Mouse (Mus musculus) regulatory T cell (primary cell): ENCODE measurements at regions not wholly inside any gene's neighbourhood (a gene's known extent, or its start where the extent isn't known, plus 50 kb on each side); places are given as distances from the start of the nearest gene placed in this dataset.

Experiments
- in situ Hi-C: fragments of 300-600 bp; cut with MboI, MseI; formaldehyde crosslinking; loops from one replicate; pipeline ENCODE4 v1.15.1; 2025; ENCODE audit warnings: high pct_unique_total_duplicates

- in situ Hi-C loops = no loop called here
Measured at GRCm38 (mm10) chr6:143536525-143537293, 369.7 kb downstream of the Etnk1 start.

GRCm38 (mm10) chr6:143547406-143547903 is 380.4 kb downstream of the Etnk1 start:
- in situ Hi-C loops = no loop called here

- in situ Hi-C loops = no loop called here
Measured at GRCm38 (mm10) chr6:143554946-143555345, 387.9 kb downstream of the Etnk1 start.

- in situ Hi-C loops = no loop called here
Measured at GRCm38 (mm10) chr6:143558046-143558884, 391.2 kb downstream of the Etnk1 start.

GRCm38 (mm10) chr6:143559316-143559715 is 392.3 kb downstream of the Etnk1 start:
- in situ Hi-C loops = no loop called here

GRCm38 (mm10) chr6:143561316-143562088 is 394.5 kb downstream of the Etnk1 start:
- in situ Hi-C loops = no loop called here

GRCm38 (mm10) chr6:143571356-143572115 is 404.5 kb downstream of the Etnk1 start:
- in situ Hi-C loops = no loop called here

- in situ Hi-C loops = no loop called here
Measured at GRCm38 (mm10) chr6:143579223-143579622, 412.2 kb downstream of the Etnk1 start.

- in situ Hi-C loops = no loop called here
Measured at GRCm38 (mm10) chr6:143589666-143590065, 422.6 kb downstream of the Etnk1 start.

- in situ Hi-C loops = no loop called here
Measured at GRCm38 (mm10) chr6:143590231-143590630, 423.2 kb downstream of the Etnk1 start.

GRCm38 (mm10) chr6:143592490-143592889 is 425.5 kb downstream of the Etnk1 start:
- in situ Hi-C loops = no loop called here

- in situ Hi-C loops = no loop called here
Measured at GRCm38 (mm10) chr6:143595486-143595885, 428.5 kb downstream of the Etnk1 start.

- in situ Hi-C loops = no loop called here
Measured at GRCm38 (mm10) chr6:143597414-143597813, 430.4 kb downstream of the Etnk1 start.

- in situ Hi-C loops = no loop called here
Measured at GRCm38 (mm10) chr6:143598916-143599315, 431.9 kb downstream of the Etnk1 start.

- in situ Hi-C loops = loop anchor here (10.0 kb wide), 1 partner anchor 714 kb away; no protein-coding TSS in a partner anchor
Measured at GRCm38 (mm10) chr6:143609100-143609499, 442.1 kb downstream of the Etnk1 start.

- in situ Hi-C loops = no loop called here
Measured at GRCm38 (mm10) chr6:143612966-143613365, 445.9 kb downstream of the Etnk1 start.

- in situ Hi-C loops = no loop called here
Measured at GRCm38 (mm10) chr6:143614431-143614987, 447.5 kb downstream of the Etnk1 start.

GRCm38 (mm10) chr6:143615361-143615760 is 448.3 kb downstream of the Etnk1 start:
- in situ Hi-C loops = no loop called here

- in situ Hi-C loops = no loop called here
Measured at GRCm38 (mm10) chr6:143616386-143616785, 449.4 kb downstream of the Etnk1 start.

- in situ Hi-C loops = no loop called here
Measured at GRCm38 (mm10) chr6:143618558-143618957, 451.5 kb downstream of the Etnk1 start.

- in situ Hi-C loops = loop anchor here (10.0 kb wide), 1 partner anchor 1364 kb away; no protein-coding TSS in a partner anchor
Measured at GRCm38 (mm10) chr6:143620583-143620982, 453.6 kb downstream of the Etnk1 start.
